Mouse (Mus musculus): Measurements from ENCODE around the gene Olfr568. TPM values are rescaled to one million over a fixed set of nuclear protein-coding genes. Genes with fewer than 3 reads are reported as not detected.

The Olfr568 gene
- polyA plus RNA-seq (2015; fragmentation: Nextera tagmentation; extraction: Ambion mirVana): not detected in 2 replicates

DNA sequence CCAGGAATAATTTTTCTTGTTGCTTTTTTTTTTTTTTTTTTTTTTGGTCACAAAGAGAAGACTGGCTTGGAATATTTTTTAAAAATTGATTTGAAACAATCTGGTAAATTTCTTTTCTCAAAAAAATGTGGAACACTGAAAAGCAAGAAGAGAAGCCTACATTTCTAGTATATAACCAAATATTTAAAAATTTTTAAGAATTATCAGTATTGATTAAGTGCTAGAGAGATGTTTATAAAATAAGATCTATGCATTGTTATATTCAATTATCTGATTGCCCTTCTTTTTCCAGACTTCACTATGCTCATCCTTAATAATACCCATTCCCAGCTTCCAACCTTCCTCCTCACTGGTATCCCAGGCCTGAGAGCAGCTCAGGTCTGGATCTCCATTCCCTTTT is at the start of gene Olfr568:
Olfr568 (plus strand) TSS at position 301 of the 400 bp plus-strand sequence.

DNA sequence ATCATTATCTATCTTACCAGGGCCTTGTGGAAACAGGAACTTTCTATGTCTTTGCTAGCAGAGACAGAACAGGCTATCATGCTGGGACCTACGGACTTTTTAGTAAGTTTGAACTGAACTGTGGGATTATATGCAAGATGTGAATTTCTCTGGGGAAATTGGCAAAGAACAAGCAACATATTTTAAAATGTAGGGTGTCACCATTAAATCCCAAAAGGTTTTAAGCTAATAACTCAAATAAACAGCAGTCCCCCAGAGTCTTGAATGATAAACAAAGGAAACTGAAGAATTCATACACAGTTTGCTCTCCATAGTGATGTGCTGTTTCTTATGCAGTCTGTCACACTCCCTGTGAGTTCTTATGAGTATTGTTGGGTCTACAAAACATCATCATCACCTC is 18.3 kb upstream of the Olfr568 start, which contains the start of gene Olfr566:
Olfr566 (minus strand) TSS at position 101 of the 400 bp plus-strand sequence.

DNA sequence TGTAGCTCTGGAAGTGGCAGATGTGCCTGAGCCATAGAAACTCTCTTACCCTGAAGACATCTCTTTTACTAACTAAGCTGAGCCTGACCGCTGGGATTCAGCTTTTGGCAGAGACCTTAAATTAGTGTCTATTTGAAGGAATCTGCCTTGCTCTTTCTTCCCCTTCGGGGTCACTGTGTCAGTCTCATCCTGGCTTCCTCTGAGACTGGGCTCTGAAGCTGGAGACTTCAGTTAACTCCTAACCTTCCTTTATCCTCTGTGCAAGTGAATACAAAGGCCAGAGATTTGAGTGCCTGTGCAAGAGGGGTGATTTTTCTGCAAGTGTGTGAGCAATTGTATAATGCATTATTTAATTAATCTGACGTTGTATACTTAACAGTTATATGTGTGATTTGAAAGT is 13.9 kb downstream of the Olfr568 start, which contains the start of gene Olfr569:
Olfr569 (minus strand) TSS at position 101 of the 400 bp plus-strand sequence.

DNA sequence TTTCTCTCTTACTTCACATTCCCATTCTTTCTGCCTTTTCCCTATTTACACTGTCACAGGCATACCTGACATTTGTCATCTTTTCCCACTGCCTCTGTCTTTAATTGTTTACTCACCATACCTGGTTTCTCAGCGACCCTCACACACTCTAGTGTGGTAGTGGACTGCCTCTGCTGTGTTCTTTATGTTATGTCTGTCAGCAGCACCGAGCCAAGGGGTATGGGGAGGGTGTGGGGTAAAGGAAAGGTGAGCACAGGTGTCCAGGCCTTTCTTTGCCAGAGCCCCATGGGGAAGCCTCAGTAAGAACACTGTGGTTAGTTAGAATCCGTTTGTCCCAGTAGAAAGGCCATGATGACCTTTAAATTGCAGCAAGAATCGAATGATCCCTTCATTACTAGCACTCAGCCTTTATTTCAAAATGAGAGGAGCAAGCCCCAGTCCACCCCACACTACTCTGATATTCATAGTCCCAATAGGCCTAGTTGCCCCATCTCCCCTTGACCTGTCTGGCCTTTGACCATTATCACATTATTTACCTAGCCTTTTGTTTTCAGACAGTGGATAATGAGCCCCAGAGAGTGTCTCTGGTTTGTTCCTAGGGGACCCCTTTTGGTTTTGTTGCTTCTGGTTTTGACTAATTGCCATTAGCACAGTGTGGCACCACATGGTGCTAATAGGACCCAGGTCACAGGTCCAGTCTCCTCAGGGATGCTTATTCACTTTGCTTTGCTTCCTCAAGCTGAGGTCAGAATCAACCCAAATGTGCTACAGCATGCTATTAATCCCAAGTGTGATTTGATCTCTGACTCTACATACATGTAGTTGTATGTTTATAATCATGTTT is 40.3 kb downstream of the Olfr568 start, which contains the start of gene Olfr571:
Olfr571 (minus strand) TSS at position 505 of the 844 bp plus-strand sequence.

DNA sequence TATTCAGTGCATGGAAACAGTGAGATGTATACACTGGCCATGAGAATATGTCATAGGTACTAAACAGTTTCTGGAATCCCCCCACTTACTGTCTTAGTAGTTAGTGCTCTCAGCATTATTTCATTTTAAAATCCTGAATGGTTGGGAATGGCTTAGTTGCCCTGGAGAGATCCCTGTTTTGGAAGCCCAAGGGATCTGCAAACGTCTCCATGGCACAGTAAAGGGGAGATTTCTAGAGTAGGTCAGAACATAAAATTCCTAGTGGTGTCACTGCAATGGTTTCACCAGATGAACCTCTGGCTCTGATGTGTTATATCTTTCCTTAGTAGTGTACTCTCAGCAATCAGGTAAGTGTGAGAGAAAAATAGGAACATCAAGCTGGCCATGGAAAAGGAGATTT is 47.2 kb downstream of the Olfr568 start, which contains the start of gene Olfr572:
Olfr572 (plus strand) TSS at position 301 of the 400 bp plus-strand sequence.

Other genes starting within 250 kb of the Olfr568 start
- gene Olfr554, start 238.7 kb upstream of the Olfr568 start, polyA plus RNA-seq (2015; fragmentation: Nextera tagmentation; extraction: Ambion mirVana): not detected in 2 replicates
- gene Olfr555, start 218.3 kb upstream of the Olfr568 start, polyA plus RNA-seq (2015; fragmentation: Nextera tagmentation; extraction: Ambion mirVana): not detected in 2 replicates
- gene Olfr556, start 212.2 kb upstream of the Olfr568 start, polyA plus RNA-seq (2015; fragmentation: Nextera tagmentation; extraction: Ambion mirVana): not detected in 2 replicates
- 5.8 and 6.5 TPM in 2 replicates for gene Trim68, start 189.8 kb upstream of the Olfr568 start, polyA plus RNA-seq (2015; fragmentation: Nextera tagmentation; extraction: Ambion mirVana)
- not detected in 2 replicates for gene Olfr557, start 181.2 kb upstream of the Olfr568 start, polyA plus RNA-seq (2015; fragmentation: Nextera tagmentation; extraction: Ambion mirVana)
- 3.7 and 3.8 TPM in 2 replicates for gene Olfr558, start 174.9 kb upstream of the Olfr568 start, polyA plus RNA-seq (2015; fragmentation: Nextera tagmentation; extraction: Ambion mirVana)
- gene Olfr33, start 158.1 kb upstream of the Olfr568 start, polyA plus RNA-seq (2015; fragmentation: Nextera tagmentation; extraction: Ambion mirVana): not detected in 2 replicates
- not detected in 2 replicates for gene Olfr559, start 149.6 kb upstream of the Olfr568 start, polyA plus RNA-seq (2015; fragmentation: Nextera tagmentation; extraction: Ambion mirVana)
- not detected in 2 replicates for gene Olfr560, start 117.8 kb upstream of the Olfr568 start, polyA plus RNA-seq (2015; fragmentation: Nextera tagmentation; extraction: Ambion mirVana)
- 0.90 and 0.95 TPM in 2 replicates for gene Olfr78, start 117.7 kb upstream of the Olfr568 start, polyA plus RNA-seq (2015; fragmentation: Nextera tagmentation; extraction: Ambion mirVana)
- 0.09 and 0.23 TPM in 2 replicates for gene Olfr561, start 105.9 kb upstream of the Olfr568 start, polyA plus RNA-seq (2015; fragmentation: Nextera tagmentation; extraction: Ambion mirVana)
- gene Olfr564, start 73.6 kb upstream of the Olfr568 start, polyA plus RNA-seq (2015; fragmentation: Nextera tagmentation; extraction: Ambion mirVana): not detected in 2 replicates
- gene Olfr566, start 18.4 kb upstream of the Olfr568 start, polyA plus RNA-seq (2015; fragmentation: Nextera tagmentation; extraction: Ambion mirVana): 0.15 TPM in 1 of 2 replicates, not detected in the other
- not detected in 2 replicates for gene Olfr569, start 13.8 kb downstream of the Olfr568 start, polyA plus RNA-seq (2015; fragmentation: Nextera tagmentation; extraction: Ambion mirVana)
- gene Olfr570, start 17.5 kb downstream of the Olfr568 start, polyA plus RNA-seq (2015; fragmentation: Nextera tagmentation; extraction: Ambion mirVana): not detected in 2 replicates
- not detected in 2 replicates for gene Olfr571, start 40.4 kb downstream of the Olfr568 start, polyA plus RNA-seq (2015; fragmentation: Nextera tagmentation; extraction: Ambion mirVana)
- not detected in 2 replicates for gene Olfr572, start 47.3 kb downstream of the Olfr568 start, polyA plus RNA-seq (2015; fragmentation: Nextera tagmentation; extraction: Ambion mirVana)
- gene Olfr573-ps1, start 65.5 kb downstream of the Olfr568 start, polyA plus RNA-seq (2015; fragmentation: Nextera tagmentation; extraction: Ambion mirVana): not detected in 2 replicates
- gene Olfr574, start 71.3 kb downstream of the Olfr568 start, polyA plus RNA-seq (2015; fragmentation: Nextera tagmentation; extraction: Ambion mirVana): not detected in 2 replicates
- gene Olfr575, start 81.7 kb downstream of the Olfr568 start, polyA plus RNA-seq (2015; fragmentation: Nextera tagmentation; extraction: Ambion mirVana): not detected in 2 replicates
- gene Olfr576, start 85.5 kb downstream of the Olfr568 start, polyA plus RNA-seq (2015; fragmentation: Nextera tagmentation; extraction: Ambion mirVana): not detected in 2 replicates
- not detected in 2 replicates for gene Olfr577, start 98.8 kb downstream of the Olfr568 start, polyA plus RNA-seq (2015; fragmentation: Nextera tagmentation; extraction: Ambion mirVana)
- not detected in 2 replicates for gene Olfr578, start 112.2 kb downstream of the Olfr568 start, polyA plus RNA-seq (2015; fragmentation: Nextera tagmentation; extraction: Ambion mirVana)
- not detected in 2 replicates for gene Olfr582, start 160.9 kb downstream of the Olfr568 start, polyA plus RNA-seq (2015; fragmentation: Nextera tagmentation; extraction: Ambion mirVana)
- not detected in 2 replicates for gene Olfr583, start 174.2 kb downstream of the Olfr568 start, polyA plus RNA-seq (2015; fragmentation: Nextera tagmentation; extraction: Ambion mirVana)
- gene Olfr584, start 204.8 kb downstream of the Olfr568 start, polyA plus RNA-seq (2015; fragmentation: Nextera tagmentation; extraction: Ambion mirVana): not detected in 2 replicates
- not detected in 2 replicates for gene Olfr585, start 220.6 kb downstream of the Olfr568 start, polyA plus RNA-seq (2015; fragmentation: Nextera tagmentation; extraction: Ambion mirVana)
- gene Olfr586, start 248.5 kb downstream of the Olfr568 start, polyA plus RNA-seq (2015; fragmentation: Nextera tagmentation; extraction: Ambion mirVana): not detected in 2 replicates

Measured in skeletal muscle tissue, postnatal 0 days (tissue).